ENCODE assay signal across 9 mouse cellular contexts in the genomic region with DNA sequence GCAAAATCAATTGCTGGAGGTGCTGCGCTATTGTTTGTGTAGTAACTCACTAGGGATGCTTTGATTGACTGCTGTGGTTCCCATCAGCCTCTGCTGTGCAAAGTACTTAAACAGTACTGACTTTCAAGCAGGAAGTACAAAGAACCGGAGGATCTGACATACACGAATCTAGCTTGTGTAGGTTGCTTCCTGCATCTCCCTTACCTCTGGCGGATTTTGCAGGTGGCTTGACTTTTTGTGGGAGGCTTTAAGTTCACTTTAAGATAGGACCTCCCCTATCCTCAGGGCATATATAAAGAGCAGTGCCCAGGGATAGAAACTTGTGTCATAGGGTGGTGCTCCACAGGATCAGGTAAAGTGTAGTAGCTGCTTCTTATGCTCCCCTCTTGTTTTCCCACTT. TPM values are rescaled to one million over a fixed set of nuclear protein-coding genes. Genes with fewer than 3 reads are reported as not detected.
DNase-seq lines count a peak whose midpoint lies in the region; ATAC-seq lines count a peak whose summit lies in the region.
"Had no signal": no experiment of that assay in that cellular context is flagged by ENCODE, and none has a peak within 500 bp of the region (broad histone marks: within the 10 kb centered on the region; RNA-seq: fewer than 3 reads in every experiment).

No protein-coding gene starts in this region.

- no peaks in the 10 kb centered on the region for H3K27me3 ChIP-seq in heart, embryonic 16.5 days (ENCODE audit: control insufficient read depth, insufficient read depth, low read length)
- no peaks in the 10 kb centered on the region for H3K27me3 ChIP-seq in neural tube, embryonic 14.5 days (ENCODE audit: control insufficient read depth, insufficient read depth, low read length)

- no peak for ATAC-seq in heart, embryonic 16.5 days (replicated peaks; ENCODE audit: extremely low read depth, insufficient read depth, low FRiP score)
- ATAC-seq in neural tube, embryonic 14.5 days (ENCODE audit: low read depth) = no peak

- H3K9me3 ChIP-seq in heart, embryonic 16.5 days (replicated peaks; ENCODE audit: control insufficient read depth, low read length) = no peaks in the 10 kb centered on the region
- no peaks in the 10 kb centered on the region for H3K9me3 ChIP-seq in neural tube, embryonic 14.5 days (ENCODE audit: control insufficient read depth, low read length)

- H3K4me2 ChIP-seq in heart, embryonic 16.5 days (ENCODE audit: low read depth, low read length) = peak overlapping the region; percentile 45
- H3K4me2 ChIP-seq in neural tube, embryonic 14.5 days (ENCODE audit: low read depth, low read length) = peak overlapping the region; percentile 59

- WGBS in heart, embryonic 16.5 days = 46% methylated on average over 4 of the region's 4 CpGs
- WGBS in neural tube, embryonic 14.5 days = 17% methylated on average over 4 of the region's 4 CpGs

- H3K9ac ChIP-seq in heart, embryonic 16.5 days (ENCODE audit: low read length) = peak overlapping the region; percentile 31
- no peak overlapping the region for H3K9ac ChIP-seq in neural tube, embryonic 14.5 days (replicated peaks; ENCODE audit: low read depth, low read length)

- DNase-seq in heart, adult 18-20 months = no peak
- DNase-seq in induced T-regulatory cell, adult 2 months (ENCODE audit: low read depth) = peak; percentile 77
- no peak for DNase-seq in layer of hippocampus, adult 8-10 months (ENCODE audit: low spot score in 2 of 2)
- DNase-seq in MN1 (ENCODE audit: low spot score) = no peak
- no peak for DNase-seq in testis, postnatal 14 days (ENCODE audit: low spot score)

- H3K27ac ChIP-seq in heart, embryonic 16.5 days (ENCODE audit: low read length) = no peak overlapping the region
- no peak overlapping the region for H3K27ac ChIP-seq in brown adipose tissue, adult 24 weeks (replicated peaks; ENCODE audit: low read depth, low read length)
- H3K27ac ChIP-seq in neural tube, embryonic 14.5 days (ENCODE audit: low read depth, low read length) = no peak overlapping the region

- no peaks in the 10 kb centered on the region for H3K36me3 ChIP-seq in heart, embryonic 16.5 days (ENCODE audit: control insufficient read depth, insufficient read depth)
- H3K36me3 ChIP-seq in neural tube, embryonic 14.5 days (ENCODE audit: control insufficient read depth, insufficient read depth, low read length) = no peaks in the 10 kb centered on the region

- peak overlapping the region; percentile 28 for H3K4me3 ChIP-seq in heart, embryonic 16.5 days (ENCODE audit: low read length)
- peak overlapping the region; percentile 39 for H3K4me3 ChIP-seq in brown adipose tissue, adult 24 weeks (ENCODE audit: insufficient read depth, low read depth, low read length)
- H3K4me3 ChIP-seq in neural tube, embryonic 14.5 days (ENCODE audit: low read depth, low read length) = peak overlapping the region; percentile 3; the same call in 1 of the 2 replicates
- H3K4me3 ChIP-seq: erythroblast, embryonic 14.5 days had no signal

- peaks cover 24% of the 10 kb centered on the region for H3K4me1 ChIP-seq in heart, embryonic 16.5 days (ENCODE audit: control insufficient read depth, insufficient read depth, low read length)
- peaks cover 6% of the 10 kb centered on the region for H3K4me1 ChIP-seq in brown adipose tissue, adult 24 weeks (ENCODE audit: control insufficient read depth, insufficient read depth, insufficient read length, low read length)
- peaks cover 15% of the 10 kb centered on the region for H3K4me1 ChIP-seq in neural tube, embryonic 14.5 days (ENCODE audit: control insufficient read depth, insufficient read depth, low read length)

RNA-seq across cellular contexts. Expression of a gene that starts 2.3 kb away (rescaled TPM):
- 5.0 and 5.8 TPM in 2 replicates for polyA plus RNA-seq in heart, embryonic 16.5 days (2015; fragmentation: Nextera tagmentation; extraction: Ambion mirVana)
- total RNA-seq in heart, adult 18-20 months (2021) = 1 to 10 TPM; 9.0 to 9.2 TPM
- 3.8 and 10.9 TPM in 2 replicates for polyA plus RNA-seq in brown adipose tissue, adult 24 weeks (2012; ENCODE audit: insufficient read depth, insufficient read length, missing spikeins)
- polyA plus RNA-seq in neural tube, embryonic 14.5 days (2014; fragmentation: Nextera tagmentation; extraction: Ambion mirVana) = 3.4 and 4.6 TPM in 2 replicates
- total RNA-seq in layer of hippocampus, adult 8-10 months (2022) = 10 to 100 TPM; 12.6 to 13.9 (median 13.9) TPM
- polyA plus RNA-seq: erythroblast, embryonic 14.5 days had no signal
